Mouse (Mus musculus): ENCODE measurements at regions not wholly inside any gene's neighbourhood (a gene's known extent, or its start where the extent isn't known, plus 50 kb on each side); places are given as distances from the start of the nearest gene placed in this dataset.

- no peak for DNase-seq (ENCODE audit: low spot score)
Observed at GRCm38 (mm10) chr1:185617691-185618090, 163.0 kb downstream of the Slc30a10 start.

DNA sequence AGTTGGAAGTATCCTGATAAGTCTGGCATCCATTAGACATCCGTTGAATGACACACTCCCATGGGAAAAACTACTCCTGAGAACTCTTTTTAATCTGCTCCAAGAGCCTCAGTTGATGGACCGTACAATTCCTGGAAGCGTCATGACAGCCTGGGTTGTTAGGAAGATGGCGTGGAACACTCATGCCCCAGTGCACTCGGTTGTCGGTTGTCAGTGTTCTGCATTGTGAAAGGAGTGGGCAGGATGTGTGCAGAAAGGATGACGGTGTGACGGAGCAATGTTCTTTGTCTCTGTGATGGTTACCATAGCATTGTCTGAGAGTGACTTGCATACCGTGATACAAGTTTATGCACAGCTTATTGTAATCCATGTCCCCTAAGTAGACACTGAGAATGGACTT, 164.4 kb downstream of the Slc30a10 start:
- no peak for DNase-seq (ENCODE audit: low spot score)

DNA sequence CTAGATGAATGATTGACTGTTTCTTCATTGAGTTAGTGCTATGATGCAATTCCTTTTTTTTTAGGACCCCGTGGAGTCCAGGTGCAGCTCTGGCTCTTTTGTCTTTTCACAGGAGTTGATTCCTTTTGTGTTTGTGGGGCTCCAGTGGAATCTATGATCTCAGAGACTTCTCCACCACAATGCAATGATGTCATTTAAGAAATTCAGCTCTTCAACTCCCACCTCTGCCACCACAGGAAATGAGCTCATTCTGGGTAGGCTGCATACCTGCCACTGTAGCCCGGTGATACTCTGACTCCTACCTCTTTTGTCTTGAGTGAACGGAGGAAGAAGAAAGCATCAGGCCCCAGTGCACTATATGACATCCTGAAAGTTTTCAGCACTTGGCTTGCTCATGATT, 173.8 kb downstream of the Slc30a10 start:
- no peak for DNase-seq (ENCODE audit: low spot score)

GRCm38 (mm10) chr1:185629976-185630375, 175.3 kb downstream of the Slc30a10 start:
- DNase-seq (ENCODE audit: low spot score): no peak

DNA sequence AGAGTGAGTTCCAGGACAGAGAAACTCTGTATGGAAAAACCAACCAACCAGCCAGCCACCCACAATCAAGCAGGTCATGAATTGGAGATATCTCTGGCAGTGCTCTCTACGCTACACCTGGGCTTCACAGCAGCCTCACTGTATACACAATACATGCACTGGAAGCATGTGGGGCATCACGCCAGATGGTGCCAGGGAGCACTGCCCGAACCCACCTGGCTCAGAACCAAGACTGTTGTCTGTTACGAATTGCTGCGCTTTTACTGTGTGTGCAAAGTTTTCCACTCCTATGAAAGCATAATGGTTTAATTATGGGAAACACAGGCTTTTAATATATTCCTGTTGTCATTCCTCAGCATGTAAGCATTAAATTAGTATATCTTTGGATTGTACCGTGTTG, 184.0 kb downstream of the Slc30a10 start:
- DNase-seq (ENCODE audit: low spot score): no peak

GRCm38 (mm10) chr1:185639486-185639885, 184.8 kb downstream of the Slc30a10 start:
- DNase-seq (ENCODE audit: low spot score): no peak

GRCm38 (mm10) chr1:185644026-185644425, 189.4 kb downstream of the Slc30a10 start:
- no peak for DNase-seq (ENCODE audit: low spot score)

GRCm38 (mm10) chr1:185648128-185648527, 193.5 kb downstream of the Slc30a10 start:
- no peak for DNase-seq (ENCODE audit: low spot score)

DNA sequence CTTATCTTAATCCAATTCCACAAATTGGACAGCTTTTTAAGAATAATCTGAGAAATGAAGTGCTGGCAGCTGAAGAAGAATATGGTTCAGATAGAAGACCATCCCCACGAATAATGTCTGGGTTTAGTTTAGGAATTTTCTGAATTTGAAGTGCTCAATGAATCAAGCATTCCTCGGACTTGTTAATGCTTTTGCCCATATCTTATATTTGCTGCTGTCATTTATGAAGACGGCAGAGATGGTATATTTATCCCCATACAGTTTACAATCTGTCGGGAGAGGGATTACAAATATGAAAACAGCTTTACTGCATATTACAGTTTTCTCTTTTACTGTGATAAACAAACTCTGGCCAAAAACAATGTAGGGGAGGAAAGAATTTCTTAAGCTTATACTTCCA, 194.3 kb downstream of the Slc30a10 start:
- DNase-seq (ENCODE audit: low spot score): no peak

GRCm38 (mm10) chr1:185650926-185651325, 196.3 kb downstream of the Slc30a10 start:
- DNase-seq (ENCODE audit: low spot score): peak; percentile 54

GRCm38 (mm10) chr1:185655021-185655420, 200.4 kb downstream of the Slc30a10 start:
- no peak for DNase-seq (ENCODE audit: low spot score)

DNA sequence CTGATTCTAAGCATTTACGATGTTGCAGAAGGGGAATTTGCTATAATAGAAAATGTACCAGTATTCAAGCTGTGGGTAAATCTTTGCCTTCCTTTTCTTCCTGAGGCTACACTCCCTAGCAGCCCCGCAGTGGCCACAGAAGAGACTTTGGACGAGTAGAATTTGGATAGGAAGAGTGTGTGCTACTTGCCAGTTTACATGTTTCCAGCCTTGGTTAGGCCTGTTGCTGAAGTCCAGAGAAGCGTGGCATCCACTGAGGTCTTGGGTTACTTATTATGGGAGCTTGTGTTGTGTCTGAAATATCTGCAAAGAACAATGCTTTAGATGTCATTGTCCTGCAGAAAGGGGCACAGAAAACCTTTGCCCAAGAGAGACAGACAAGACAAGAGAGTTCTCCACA, 200.8 kb downstream of the Slc30a10 start:
- DNase-seq (ENCODE audit: low spot score): no peak

- DNase-seq (ENCODE audit: low spot score): no peak
Observed at GRCm38 (mm10) chr1:185657286-185657685, 202.6 kb downstream of the Slc30a10 start.

GRCm38 (mm10) chr1:185659476-185659875, 204.8 kb downstream of the Slc30a10 start:
- DNase-seq (ENCODE audit: low spot score): no peak

DNA sequence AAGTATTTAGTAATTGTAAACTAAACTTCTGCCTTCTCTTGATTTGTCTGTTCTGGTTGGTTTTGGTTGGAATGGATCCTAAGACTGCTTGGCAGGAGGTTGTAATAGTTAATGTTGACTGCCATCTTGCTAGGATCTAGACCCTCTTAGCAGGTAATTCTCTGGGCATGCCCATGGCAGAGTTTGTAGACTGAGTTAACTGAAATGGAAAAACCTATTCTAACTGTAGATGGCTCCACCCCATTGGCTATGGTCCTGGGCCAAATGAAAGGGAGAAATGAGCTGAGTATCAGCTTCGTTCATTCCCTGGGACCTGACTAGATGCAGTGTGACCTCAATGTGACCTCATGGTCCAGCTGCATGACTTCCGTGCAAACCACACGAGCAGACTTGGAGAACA, 207.7 kb downstream of the Slc30a10 start:
- DNase-seq (ENCODE audit: low spot score): no peak

DNA sequence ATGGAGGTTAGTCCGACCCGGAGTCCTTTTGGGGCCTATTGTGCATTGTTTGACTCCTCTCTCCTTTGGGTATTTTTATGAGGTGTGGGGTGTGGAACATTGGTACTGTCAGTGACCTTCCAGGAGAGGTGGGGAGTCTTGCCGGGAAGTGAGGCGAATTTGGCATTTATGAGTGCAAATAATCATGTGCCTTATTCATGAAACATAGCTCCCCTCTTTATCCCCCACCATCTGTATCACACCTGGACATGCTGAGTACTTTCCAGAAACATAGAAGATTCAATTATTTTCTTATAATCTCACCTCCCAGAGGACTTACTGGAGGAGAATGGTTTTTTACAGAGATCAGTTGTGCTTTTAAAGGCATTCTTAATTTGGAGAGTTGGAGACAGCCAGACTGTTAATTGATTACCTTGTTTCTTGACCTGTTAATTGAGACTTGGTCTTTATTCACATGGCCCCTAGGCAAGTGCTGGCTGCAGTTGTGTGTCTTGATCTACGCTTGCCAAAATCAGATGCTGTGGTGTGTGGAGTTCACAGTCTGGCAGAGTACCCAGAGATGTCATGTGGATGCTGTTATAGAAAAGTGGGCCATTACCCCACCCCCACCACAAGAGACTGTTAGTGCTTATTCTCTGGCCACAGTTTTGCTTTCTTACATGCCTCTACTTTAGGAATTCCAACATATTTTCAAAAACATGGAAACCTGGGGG, 215.5 kb downstream of the Slc30a10 start:
- DNase-seq (ENCODE audit: low spot score): no peak

DNA sequence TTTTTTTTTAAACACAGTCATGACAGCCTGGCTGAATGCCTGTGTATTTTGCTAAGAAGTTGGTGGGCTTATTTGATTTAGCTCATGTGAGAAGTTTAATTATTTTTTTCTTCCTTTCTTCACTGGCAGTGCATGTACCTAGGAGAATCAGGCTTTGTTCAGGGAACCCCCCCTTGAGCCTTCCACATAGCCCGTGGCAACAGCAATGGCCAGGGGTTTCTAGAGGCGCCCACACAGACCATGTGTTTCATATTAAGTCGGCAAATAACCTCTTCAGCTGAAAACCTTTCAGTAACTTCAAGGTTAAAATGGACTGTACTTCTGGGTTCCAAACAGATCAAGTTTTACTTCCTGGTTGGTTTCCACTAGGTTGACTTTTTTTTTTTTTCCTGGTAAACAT, 218.3 kb downstream of the Slc30a10 start:
- no peak for DNase-seq (ENCODE audit: low spot score)

- DNase-seq (ENCODE audit: low spot score): no peak
Observed at GRCm38 (mm10) chr1:185675674-185676420, 221.2 kb downstream of the Slc30a10 start.

DNA sequence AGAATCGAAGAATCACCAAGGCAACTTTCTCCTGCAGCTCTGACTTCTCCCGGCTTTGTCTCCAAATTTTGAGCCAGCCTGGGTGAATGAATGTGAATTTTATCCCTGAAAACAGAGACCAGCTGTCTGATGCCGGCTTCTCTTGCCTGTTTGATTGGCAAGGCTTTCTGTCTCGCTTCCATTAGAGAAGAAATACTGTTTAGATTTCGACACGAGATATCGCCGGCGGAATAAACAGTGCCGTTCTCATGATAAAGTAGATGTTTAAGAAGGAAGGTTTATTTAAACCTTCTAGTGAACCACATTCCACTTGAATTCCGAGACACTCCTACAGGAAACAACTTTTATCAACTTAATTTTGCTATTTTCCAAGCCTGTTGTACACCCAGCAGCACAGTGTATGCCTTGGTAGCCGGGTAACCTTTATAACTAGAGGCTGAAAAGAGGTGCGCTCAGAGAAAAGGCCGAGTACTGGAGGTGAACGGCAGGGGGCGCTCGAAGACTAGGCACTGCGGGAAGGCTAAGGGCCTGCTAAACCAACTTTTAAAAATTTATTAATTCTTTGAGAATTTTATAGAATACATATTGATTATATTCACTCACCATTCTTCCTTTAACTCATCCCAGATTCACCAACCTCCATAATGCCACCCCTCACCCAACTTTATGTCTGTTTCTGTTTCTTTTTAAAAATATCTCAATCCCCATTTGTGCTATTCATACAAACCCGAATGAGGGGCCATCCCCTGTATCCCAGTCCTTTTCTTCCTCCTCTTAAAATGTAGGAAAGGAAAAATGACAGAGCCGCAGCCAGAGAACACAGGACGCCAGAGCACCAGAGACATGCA, 227.2 kb downstream of the Slc30a10 start:
- DNase-seq (ENCODE audit: low spot score): peak; percentile 58

DNA sequence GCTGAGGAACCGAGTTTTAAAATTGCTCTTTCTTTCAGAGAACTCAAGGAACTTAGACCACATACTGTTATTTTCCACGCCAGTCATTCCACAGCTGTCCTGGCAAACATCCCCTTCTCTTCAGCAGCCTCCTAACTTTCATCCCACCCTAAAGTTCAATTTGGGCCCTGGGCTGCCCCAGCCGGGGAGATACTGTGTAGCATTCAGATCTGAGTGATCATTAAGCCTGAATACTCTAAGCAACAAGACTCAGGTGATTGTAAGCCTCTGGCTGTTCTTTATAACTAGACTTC, 227.8 kb downstream of the Slc30a10 start:
- DNase-seq (ENCODE audit: low spot score): peak; percentile 14

DNA sequence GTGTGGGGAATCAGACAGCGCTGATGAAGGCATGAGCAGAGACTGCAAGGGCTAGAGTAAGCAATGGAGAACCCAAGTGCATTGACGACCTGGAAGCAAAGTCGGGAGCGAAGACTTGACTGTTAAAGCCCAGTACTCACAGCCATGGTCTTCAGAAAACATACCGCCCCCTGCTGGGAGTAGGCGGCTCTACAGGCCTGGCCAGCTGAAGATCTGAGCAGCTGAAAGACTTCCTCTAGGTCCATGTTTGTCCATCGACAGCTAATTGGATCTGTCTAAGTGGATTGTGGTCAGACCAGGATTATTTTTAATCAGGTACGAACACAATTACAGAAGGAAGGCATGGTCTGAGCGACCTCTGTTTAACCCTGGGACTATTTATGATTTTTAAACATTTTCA, 230.0 kb downstream of the Slc30a10 start:
- no peak for DNase-seq (ENCODE audit: low spot score)

- DNase-seq (ENCODE audit: low spot score): no peak
Observed at GRCm38 (mm10) chr1:185688506-185688905, 233.9 kb downstream of the Slc30a10 start.

DNA sequence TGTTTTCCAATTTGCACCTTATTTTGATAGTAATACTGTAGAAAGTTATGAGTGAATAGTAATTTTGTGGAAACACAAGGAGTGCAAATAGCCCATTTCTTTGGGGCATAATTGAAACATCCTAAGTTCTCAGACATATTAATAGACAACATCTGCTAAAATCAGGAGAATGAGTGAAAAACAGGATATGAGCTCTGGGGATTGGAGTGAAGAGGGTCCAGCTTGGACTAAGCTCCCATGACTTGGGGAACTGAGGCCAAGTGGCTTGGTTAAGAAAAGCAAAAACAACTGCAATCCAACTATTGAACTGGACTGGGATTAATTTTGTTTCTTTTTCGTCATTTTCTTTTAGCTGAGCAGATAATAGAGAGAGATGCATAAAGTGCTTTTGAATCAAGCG, 240.7 kb downstream of the Slc30a10 start:
- DNase-seq (ENCODE audit: low spot score): no peak
